Mouse (Mus musculus): ENCODE results near the gene Chchd4. TPM values are rescaled to one million over a fixed set of nuclear protein-coding genes. Genes with fewer than 3 reads are reported as not detected.
"Not testable (repeated sequence)": the region's sequence is repeated elsewhere in the genome, so short reads cannot be mapped to it uniquely, and the experiment has no call there.

The Chchd4 gene
- polyA plus RNA-seq, 1 experiment from 2014 or later = 42.5 TPM

GRCm38 (mm10) chr6:91493053-91493452 lies 19.7 kb upstream of the Chchd4 start:
- Histone ChIP-seq H3K9me3 (no peaks in the 10 kb centered on the region), H3K36me3 (peaks cover 81% of the 10 kb centered on the region), H3K4me3 (no peak overlapping the region), H3K27me3 (ENCODE audit: insufficient read depth, poor library complexity, severe bottlenecking) (no peaks in the 10 kb centered on the region), H3K4me1 (peaks cover 15% of the 10 kb centered on the region), H3K27ac (no peak overlapping the region)
- DNase-seq (ENCODE audit: low spot score) = no peak
- 83% methylated on average over 10 of the region's 10 CpGs for WGBS

- Histone ChIP-seq H3K36me3 (peaks cover 80% of the 10 kb centered on the region), H3K27me3 (ENCODE audit: insufficient read depth, poor library complexity, severe bottlenecking) (no peaks in the 10 kb centered on the region), H3K4me3 (no peak overlapping the region), H3K9me3 (no peaks in the 10 kb centered on the region), H3K27ac (no peak overlapping the region), H3K4me1 (peaks cover 20% of the 10 kb centered on the region)
- WGBS = 67% methylated on average over 6 of the region's 6 CpGs
- DNase-seq (ENCODE audit: low spot score) = no peak
These were observed 17.7 kb upstream of the Chchd4 start for GRCm38 (mm10) chr6:91491004-91491403.

GRCm38 (mm10) chr6:91489872-91490271 lies 16.5 kb upstream of the Chchd4 start:
- Histone ChIP-seq H3K4me1 (peaks cover 20% of the 10 kb centered on the region), H3K4me3 (no peak overlapping the region), H3K27ac (no peak overlapping the region; the same call in 1 of the 2 replicates), H3K27me3 (ENCODE audit: insufficient read depth, poor library complexity, severe bottlenecking) (no peaks in the 10 kb centered on the region), H3K36me3 (peaks cover 83% of the 10 kb centered on the region), H3K9me3 (no peaks in the 10 kb centered on the region)
- DNase-seq (ENCODE audit: low spot score) = no peak
- 80% methylated on average over 10 of the region's 10 CpGs for WGBS

- 63% methylated on average over 9 of the region's 9 CpGs for WGBS
- no peak overlapping the region for H3K4me3 ChIP-seq
- H3K27ac ChIP-seq = no peak overlapping the region
- no peaks in the 10 kb centered on the region for H3K27me3 ChIP-seq (ENCODE audit: insufficient read depth, poor library complexity, severe bottlenecking)
- H3K9me3 ChIP-seq = no peaks in the 10 kb centered on the region
- peaks cover 85% of the 10 kb centered on the region for H3K36me3 ChIP-seq
- DNase-seq (ENCODE audit: low spot score) = no peak
- peaks cover 21% of the 10 kb centered on the region for H3K4me1 ChIP-seq
These were observed 15.3 kb upstream of the Chchd4 start for GRCm38 (mm10) chr6:91488496-91489212.

GRCm38 (mm10) chr6:91486736-91487453 lies 13.5 kb upstream of the Chchd4 start:
- Histone ChIP-seq H3K27ac (no peak overlapping the region), H3K4me1 (peaks cover 26% of the 10 kb centered on the region), H3K36me3 (peaks cover 86% of the 10 kb centered on the region), H3K4me3 (no peak overlapping the region), H3K27me3 (ENCODE audit: insufficient read depth, poor library complexity, severe bottlenecking) (no peaks in the 10 kb centered on the region), H3K9me3 (no peaks in the 10 kb centered on the region)
- 91% methylated on average over 15 of the region's 15 CpGs for WGBS
- DNase-seq (ENCODE audit: low spot score) = no peak

- DNase-seq (ENCODE audit: low spot score) = no peak
- peaks cover 96% of the 10 kb centered on the region for H3K36me3 ChIP-seq
- no peak overlapping the region for H3K4me3 ChIP-seq
- H3K27ac ChIP-seq = no peak overlapping the region
- H3K27me3 ChIP-seq (ENCODE audit: insufficient read depth, poor library complexity, severe bottlenecking) = no peaks in the 10 kb centered on the region
- H3K4me1 ChIP-seq = peaks cover 12% of the 10 kb centered on the region; the same call in 1 of the 2 replicates
- no peaks in the 10 kb centered on the region for H3K9me3 ChIP-seq
- WGBS = 87% methylated on average over 2 of the region's 2 CpGs
These were observed 10.0 kb upstream of the Chchd4 start for GRCm38 (mm10) chr6:91483371-91483770.

GRCm38 (mm10) chr6:91476541-91476940 lies 3.2 kb upstream of the Chchd4 start:
- H3K4me3 ChIP-seq = no peak overlapping the region
- H3K36me3 ChIP-seq = peaks cover 54% of the 10 kb centered on the region
- no peak overlapping the region for H3K27ac ChIP-seq
- WGBS = 83% methylated on average over 2 of the region's 2 CpGs
- no peak for DNase-seq (ENCODE audit: low spot score)
- peaks cover 18% of the 10 kb centered on the region for H3K4me1 ChIP-seq
- no peaks in the 10 kb centered on the region for H3K27me3 ChIP-seq (ENCODE audit: insufficient read depth, poor library complexity, severe bottlenecking)
- H3K9me3 ChIP-seq = no peaks in the 10 kb centered on the region

GRCm38 (mm10) chr6:91474441-91475190 lies 1.3 kb upstream of the Chchd4 start:
- 61% methylated on average over 9 of the region's 9 CpGs for WGBS
- Histone ChIP-seq H3K4me3 (peak overlapping the region; percentile 77), H3K9me3 (no peaks in the 10 kb centered on the region), H3K4me1 (peaks cover 18% of the 10 kb centered on the region), H3K27me3 (ENCODE audit: insufficient read depth, poor library complexity, severe bottlenecking) (no peaks in the 10 kb centered on the region), H3K27ac (peak overlapping the region; percentile 80), H3K36me3 (peaks cover 40% of the 10 kb centered on the region)
- no peak for DNase-seq (ENCODE audit: low spot score)

GRCm38 (mm10) chr6:91473805-91474440 lies 577 bp upstream of the Chchd4 start:
- Histone ChIP-seq H3K4me3 (peak overlapping the region; percentile 77), H3K27me3 (ENCODE audit: insufficient read depth, poor library complexity, severe bottlenecking) (no peaks in the 10 kb centered on the region), H3K27ac (peak overlapping the region; percentile 80), H3K9me3 (no peaks in the 10 kb centered on the region), H3K4me1 (peaks cover 18% of the 10 kb centered on the region), H3K36me3 (peaks cover 37% of the 10 kb centered on the region)
- WGBS = under 1% methylated on average over 27 of the region's 27 CpGs
- no peak for DNase-seq (ENCODE audit: low spot score)

GRCm38 (mm10) chr6:91472319-91472718 lies 1.0 kb downstream of the Chchd4 start:
- H3K27ac ChIP-seq = peak overlapping the region; percentile 90
- DNase-seq (ENCODE audit: low spot score) = no peak
- peak overlapping the region; percentile 77 for H3K4me3 ChIP-seq

GRCm38 (mm10) chr6:91471427-91471826 lies 1.9 kb downstream of the Chchd4 start:
- H3K27ac ChIP-seq; H3K27me3 ChIP-seq (ENCODE audit: insufficient read depth, poor library complexity, severe bottlenecking); DNase-seq (ENCODE audit: low spot score); H3K4me3 ChIP-seq; H3K9me3 ChIP-seq: not testable (repeated sequence)
- Histone ChIP-seq H3K4me1 (peaks cover 18% of the 10 kb centered on the region), H3K36me3 (peaks cover 32% of the 10 kb centered on the region)
- 84% methylated on average over 3 of the region's 3 CpGs for WGBS

More at GRCm38 (mm10) chr6:91472319-91472718, 1.0 kb downstream of the Chchd4 start:
- no peaks in the 10 kb centered on the region for H3K9me3 ChIP-seq
- 36% methylated on average over 6 of the region's 6 CpGs for WGBS
- peaks cover 18% of the 10 kb centered on the region for H3K4me1 ChIP-seq
- peaks cover 32% of the 10 kb centered on the region for H3K36me3 ChIP-seq
- no peaks in the 10 kb centered on the region for H3K27me3 ChIP-seq (ENCODE audit: insufficient read depth, poor library complexity, severe bottlenecking)

GRCm38 (mm10) chr6:91470712-91471111 lies 2.6 kb downstream of the Chchd4 start:
- Histone ChIP-seq H3K4me1 (peaks cover 18% of the 10 kb centered on the region), H3K4me3 (no peak overlapping the region), H3K36me3 (peaks cover 36% of the 10 kb centered on the region), H3K27me3 (ENCODE audit: insufficient read depth, poor library complexity, severe bottlenecking) (no peaks in the 10 kb centered on the region), H3K9me3 (no peaks in the 10 kb centered on the region), H3K27ac (no peak overlapping the region)
- DNase-seq (ENCODE audit: low spot score) = no peak
- WGBS = 93% methylated on average over 2 of the region's 2 CpGs

Data from heart, embryonic 10.5 days (tissue).